ENCODE assay signal across 25 mouse cellular contexts in the genomic region with DNA sequence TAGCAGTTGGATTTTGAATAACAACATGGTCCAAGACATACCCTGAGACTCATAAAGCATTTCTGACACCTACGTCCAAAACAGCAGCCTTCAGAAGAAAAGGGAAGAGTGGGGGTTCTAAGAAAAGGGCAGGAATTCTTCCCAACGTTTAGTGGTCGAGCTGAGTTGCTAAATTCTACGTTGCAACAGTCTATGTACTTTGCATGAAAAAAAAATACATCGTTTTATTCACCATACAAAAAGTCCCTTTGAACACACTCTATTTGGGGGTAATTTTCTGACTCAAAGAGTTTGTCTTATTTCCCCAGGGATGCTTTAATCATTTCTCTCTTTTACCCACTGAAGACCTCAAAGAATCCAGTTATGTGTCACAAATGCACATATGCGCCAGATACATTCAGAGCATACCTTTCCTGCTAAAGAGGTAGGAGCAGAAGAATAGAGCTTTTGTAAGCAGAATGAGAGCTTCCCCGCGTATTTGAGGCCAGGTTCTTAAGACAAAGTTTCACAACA.
"Had no signal": no experiment of that assay in that cellular context is flagged by ENCODE, and none has a peak within 500 bp of the region (broad histone marks: within the 10 kb centered on the region; RNA-seq: fewer than 3 reads in every experiment).

No protein-coding gene starts in this region.

- H3K9ac ChIP-seq: heart, embryonic 13.5 days; heart, embryonic 15.5 days; hindbrain, embryonic 13.5 days; hindbrain, embryonic 15.5 days; limb, embryonic 13.5 days; limb, embryonic 15.5 days; liver, embryonic 12.5 days; liver, embryonic 14.5 days had no signal

- H3K9me3 ChIP-seq: heart, embryonic 13.5 days; heart, embryonic 15.5 days; hindbrain, embryonic 13.5 days; hindbrain, embryonic 15.5 days; limb, embryonic 13.5 days; limb, embryonic 15.5 days; liver, embryonic 12.5 days had no signal

- DNase-seq: gastrocnemius, adult 2 months; gastrocnemius, postnatal 10 days; gastrocnemius, postnatal 25 days; heart, adult 11 months; heart, adult 2 months; heart, postnatal 14 days; heart, postnatal 36 days; kidney, adult 18-20 months; kidney, adult 8-10 months; kidney, postnatal 10 days; kidney, postnatal 25 days; kidney, postnatal 4 days had no signal

- H3K27me3 ChIP-seq: heart, embryonic 13.5 days; heart, embryonic 15.5 days; hindbrain, embryonic 13.5 days; hindbrain, embryonic 15.5 days; limb, embryonic 13.5 days; limb, embryonic 15.5 days; liver, embryonic 12.5 days had no signal

- H3K4me2 ChIP-seq: heart, embryonic 11.5 days; heart, embryonic 13.5 days; heart, embryonic 15.5 days; hindbrain, embryonic 13.5 days; hindbrain, embryonic 15.5 days; limb, embryonic 13.5 days; limb, embryonic 15.5 days; liver, embryonic 12.5 days had no signal

- H3K36me3 ChIP-seq: heart, embryonic 13.5 days; heart, embryonic 15.5 days; hindbrain, embryonic 13.5 days; hindbrain, embryonic 15.5 days; limb, embryonic 13.5 days; limb, embryonic 15.5 days; liver, embryonic 12.5 days had no signal

- ATAC-seq: hindbrain, postnatal 0 days; intestine, postnatal 0 days; liver, embryonic 12.5 days had no signal

- H3K4me3 ChIP-seq: gastrocnemius, adult 2 months; heart, adult 2 months; heart, embryonic 13.5 days; heart, embryonic 15.5 days; hindbrain, embryonic 13.5 days; hindbrain, embryonic 15.5 days; layer of hippocampus, adult 2 months; left cerebral cortex, adult 2 months; limb, embryonic 13.5 days; limb, embryonic 15.5 days; liver, embryonic 12.5 days had no signal

- H3K27ac ChIP-seq: gastrocnemius, adult 2 months; heart, adult 2 months; heart, embryonic 13.5 days; heart, embryonic 15.5 days; hindbrain, embryonic 13.5 days; hindbrain, embryonic 15.5 days; hindbrain, postnatal 0 days; layer of hippocampus, adult 2 months; left cerebral cortex, adult 2 months; limb, embryonic 13.5 days; limb, embryonic 15.5 days; liver, embryonic 12.5 days; liver, embryonic 14.5 days had no signal

- H3K4me1 ChIP-seq: heart, embryonic 13.5 days; heart, embryonic 15.5 days; hindbrain, embryonic 13.5 days; hindbrain, embryonic 15.5 days; limb, embryonic 15.5 days; liver, embryonic 12.5 days had no signal
